Mouse (Mus musculus): ENCODE measurements around the gene Tnnt3.

DNA sequence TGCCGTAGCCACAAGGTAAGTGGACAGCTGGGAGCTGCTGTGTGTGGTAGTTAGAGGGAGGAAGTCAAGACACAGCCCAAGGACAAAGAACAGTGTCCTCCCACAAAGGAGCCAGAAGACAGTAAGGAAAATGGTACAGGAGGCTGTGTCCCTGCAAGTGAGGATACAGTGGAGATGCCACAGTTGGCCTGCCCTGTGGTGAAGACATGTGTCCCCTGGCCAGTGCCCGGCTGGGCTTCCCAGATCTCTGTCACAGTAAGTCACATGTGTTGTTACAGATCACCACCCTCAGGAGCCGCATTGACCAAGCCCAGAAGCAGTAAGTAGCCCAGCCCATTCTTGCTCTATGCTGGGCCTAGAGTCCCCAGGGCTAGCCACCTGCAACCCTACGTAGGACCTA is 15.4 kb downstream of the Tnnt3 start:
- TF ChIP-seq CTCF (conservative IDR thresholded peaks at IDR 0.05; ENCODE audit: low read length) (no peak), NANOG (IDR thresholded peaks at IDR 0.05; ENCODE audit: borderline replicate concordance, low read length) (no peak)
